Mouse (Mus musculus): ENCODE measurements around the gene Ppfibp2.

Ppfibp2 gene

GRCm38 (mm10) chr7:107594857-107595402 lies at the start of gene Ppfibp2:
Ppfibp2 (plus strand) TSS chr7:107595207.
- in situ Hi-C loops (cut with MboI; ENCODE audit: low pct_unique_long_range_greater_than_20kb in 1 of 2, low sequenced_read_pairs in 2 of 2, unreplicated experiment in 1 of 2): no loop called here

- in situ Hi-C loops (cut with MboI; ENCODE audit: low pct_unique_long_range_greater_than_20kb in 1 of 2, low sequenced_read_pairs in 2 of 2, unreplicated experiment in 1 of 2): no loop called here
Measured at GRCm38 (mm10) chr7:107547872-107548271, 47.1 kb upstream of the Ppfibp2 start.

- in situ Hi-C loops (cut with MboI; ENCODE audit: low pct_unique_long_range_greater_than_20kb in 1 of 2, low sequenced_read_pairs in 2 of 2, unreplicated experiment in 1 of 2): loop anchor here in 1 of 2 experiments (25.0 kb wide), 1 partner anchor 341 kb away; the partner anchor contains the start of gene Rbmxl2
Measured at GRCm38 (mm10) chr7:107553461-107553860, 41.5 kb upstream of the Ppfibp2 start.

- in situ Hi-C loops (cut with MboI; ENCODE audit: low pct_unique_long_range_greater_than_20kb in 1 of 2, low sequenced_read_pairs in 2 of 2, unreplicated experiment in 1 of 2): loop anchor here in 1 of 2 experiments (25.0 kb wide), 1 partner anchor 344 kb away; the partner anchor contains the start of gene Rbmxl2
Measured at GRCm38 (mm10) chr7:107555906-107556305, 39.1 kb upstream of the Ppfibp2 start.

- in situ Hi-C loops (cut with MboI; ENCODE audit: low pct_unique_long_range_greater_than_20kb in 1 of 2, low sequenced_read_pairs in 2 of 2, unreplicated experiment in 1 of 2): loop anchor here (10.0 to 25.0 kb wide), 2 partner anchors 346 to 348 kb away; partner anchors contain the start of gene Rbmxl2 (in 1 of the 2)
Measured at GRCm38 (mm10) chr7:107560675-107561074, 34.3 kb upstream of the Ppfibp2 start.

- in situ Hi-C loops (cut with MboI; ENCODE audit: low pct_unique_long_range_greater_than_20kb in 1 of 2, low sequenced_read_pairs in 2 of 2, unreplicated experiment in 1 of 2): loop anchor here (10.0 to 25.0 kb wide), 2 partner anchors 347 to 349 kb away; partner anchors contain the start of gene Rbmxl2 (in 1 of the 2)
Measured at GRCm38 (mm10) chr7:107561584-107561983, 33.4 kb upstream of the Ppfibp2 start.

- in situ Hi-C loops (cut with MboI; ENCODE audit: low pct_unique_long_range_greater_than_20kb in 1 of 2, low sequenced_read_pairs in 2 of 2, unreplicated experiment in 1 of 2): loop anchor here (10.0 to 25.0 kb wide), 2 partner anchors 349 to 351 kb away; partner anchors contain the start of gene Rbmxl2 (in 1 of the 2)
Measured at GRCm38 (mm10) chr7:107563727-107564126, 31.3 kb upstream of the Ppfibp2 start.

GRCm38 (mm10) chr7:107567261-107567671 lies 27.7 kb upstream of the Ppfibp2 start, which contains the start of gene Olfml1:
Olfml1 (plus strand) TSS chr7:107567446.
- in situ Hi-C loops (cut with MboI; ENCODE audit: low pct_unique_long_range_greater_than_20kb in 1 of 2, low sequenced_read_pairs in 2 of 2, unreplicated experiment in 1 of 2): loop anchor here (10.0 to 25.0 kb wide), 2 partner anchors 352 to 355 kb away; partner anchors contain the start of gene Rbmxl2 (in 1 of the 2)

- in situ Hi-C loops (cut with MboI; ENCODE audit: low pct_unique_long_range_greater_than_20kb in 1 of 2, low sequenced_read_pairs in 2 of 2, unreplicated experiment in 1 of 2): loop anchor here (10.0 to 25.0 kb wide), 2 partner anchors 353 to 355 kb away; partner anchors contain the start of gene Rbmxl2 (in 1 of the 2)
Measured at GRCm38 (mm10) chr7:107567674-107568073, 27.3 kb upstream of the Ppfibp2 start.

- in situ Hi-C loops (cut with MboI; ENCODE audit: low pct_unique_long_range_greater_than_20kb in 1 of 2, low sequenced_read_pairs in 2 of 2, unreplicated experiment in 1 of 2): loop anchor here (10.0 to 25.0 kb wide), 2 partner anchors 354 to 357 kb away; partner anchors contain the start of gene Rbmxl2 (in 1 of the 2)
Measured at GRCm38 (mm10) chr7:107568971-107569370, 26.0 kb upstream of the Ppfibp2 start.

- in situ Hi-C loops (cut with MboI; ENCODE audit: low pct_unique_long_range_greater_than_20kb in 1 of 2, low sequenced_read_pairs in 2 of 2, unreplicated experiment in 1 of 2): loop anchor here in 1 of 2 experiments (25.0 kb wide), 1 partner anchor 362 kb away; the partner anchor contains the start of gene Rbmxl2
Measured at GRCm38 (mm10) chr7:107573856-107574255, 21.2 kb upstream of the Ppfibp2 start.

- in situ Hi-C loops (cut with MboI; ENCODE audit: low pct_unique_long_range_greater_than_20kb in 1 of 2, low sequenced_read_pairs in 2 of 2, unreplicated experiment in 1 of 2): loop anchor here in 1 of 2 experiments (25.0 kb wide), 1 partner anchor 362 kb away; the partner anchor contains the start of gene Rbmxl2
Measured at GRCm38 (mm10) chr7:107574276-107574675, 20.7 kb upstream of the Ppfibp2 start.

GRCm38 (mm10) chr7:107592641-107593040 lies 2.4 kb upstream of the Ppfibp2 start:
- in situ Hi-C loops (cut with MboI; ENCODE audit: low pct_unique_long_range_greater_than_20kb in 1 of 2, low sequenced_read_pairs in 2 of 2, unreplicated experiment in 1 of 2): no loop called here

GRCm38 (mm10) chr7:107593904-107594303 lies 1.1 kb upstream of the Ppfibp2 start:
- in situ Hi-C loops (cut with MboI; ENCODE audit: low pct_unique_long_range_greater_than_20kb in 1 of 2, low sequenced_read_pairs in 2 of 2, unreplicated experiment in 1 of 2): no loop called here

- in situ Hi-C loops (cut with MboI; ENCODE audit: low pct_unique_long_range_greater_than_20kb in 1 of 2, low sequenced_read_pairs in 2 of 2, unreplicated experiment in 1 of 2): no loop called here
Measured at GRCm38 (mm10) chr7:107594325-107594856, 616 bp upstream of the Ppfibp2 start.

GRCm38 (mm10) chr7:107595426-107595825 lies 419 bp downstream of the Ppfibp2 start:
- in situ Hi-C loops (cut with MboI; ENCODE audit: low pct_unique_long_range_greater_than_20kb in 1 of 2, low sequenced_read_pairs in 2 of 2, unreplicated experiment in 1 of 2): no loop called here

- in situ Hi-C loops (cut with MboI; ENCODE audit: low pct_unique_long_range_greater_than_20kb in 1 of 2, low sequenced_read_pairs in 2 of 2, unreplicated experiment in 1 of 2): no loop called here
Measured at GRCm38 (mm10) chr7:107596753-107597152, 1.7 kb downstream of the Ppfibp2 start.

- in situ Hi-C loops (cut with MboI; ENCODE audit: low pct_unique_long_range_greater_than_20kb in 1 of 2, low sequenced_read_pairs in 2 of 2, unreplicated experiment in 1 of 2): no loop called here
Measured at GRCm38 (mm10) chr7:107597956-107598355, 2.9 kb downstream of the Ppfibp2 start.

- in situ Hi-C loops (cut with MboI; ENCODE audit: low pct_unique_long_range_greater_than_20kb in 1 of 2, low sequenced_read_pairs in 2 of 2, unreplicated experiment in 1 of 2): no loop called here
Measured at GRCm38 (mm10) chr7:107600651-107601050, 5.6 kb downstream of the Ppfibp2 start.
